Mouse (Mus musculus): ENCODE data around the gene Gm4064. TPM values are rescaled to one million over a fixed set of nuclear protein-coding genes. Genes with fewer than 3 reads are reported as not detected.

The Gm4064 gene
- not detected for total RNA-seq (2023)

GRCm38 (mm10) chrY:2796105-2796504, at the start of gene Gm4064:
TSS of gene Gm4064 (minus strand) at chrY:2796205.

GRCm38 (mm10) chrY:2830380-2830779, 34.4 kb upstream of the Gm4064 start, which contains the start of the genes Rbmy and Gm10256:
TSS of gene Rbmy (plus strand) at chrY:2830680.
TSS of gene Gm10256 (plus strand) at chrY:2830699.

Other genes with a start within 250 kb of the Gm4064 start
- not detected for gene H2al2c, start 197.1 kb downstream of the Gm4064 start, total RNA-seq (2023)
- gene Sry, start 132.5 kb downstream of the Gm4064 start, total RNA-seq (2023) = not detected
- gene H2al2b, start 75.5 kb downstream of the Gm4064 start, total RNA-seq (2023) = not detected
- gene Rbmy, start 34.5 kb upstream of the Gm4064 start, total RNA-seq (2023) = not detected
- gene Gm10256, start 34.5 kb upstream of the Gm4064 start, total RNA-seq (2023) = not detected
- gene Gm10352, start 104.8 kb upstream of the Gm4064 start, total RNA-seq (2023) = not detected
- not detected for gene Gm29289, start 136.4 kb upstream of the Gm4064 start, total RNA-seq (2023)

Data from monocyte, adult 59 days (primary cell).